Mouse (Mus musculus): Measurements from ENCODE around the gene Tm4sf20.

DNA sequence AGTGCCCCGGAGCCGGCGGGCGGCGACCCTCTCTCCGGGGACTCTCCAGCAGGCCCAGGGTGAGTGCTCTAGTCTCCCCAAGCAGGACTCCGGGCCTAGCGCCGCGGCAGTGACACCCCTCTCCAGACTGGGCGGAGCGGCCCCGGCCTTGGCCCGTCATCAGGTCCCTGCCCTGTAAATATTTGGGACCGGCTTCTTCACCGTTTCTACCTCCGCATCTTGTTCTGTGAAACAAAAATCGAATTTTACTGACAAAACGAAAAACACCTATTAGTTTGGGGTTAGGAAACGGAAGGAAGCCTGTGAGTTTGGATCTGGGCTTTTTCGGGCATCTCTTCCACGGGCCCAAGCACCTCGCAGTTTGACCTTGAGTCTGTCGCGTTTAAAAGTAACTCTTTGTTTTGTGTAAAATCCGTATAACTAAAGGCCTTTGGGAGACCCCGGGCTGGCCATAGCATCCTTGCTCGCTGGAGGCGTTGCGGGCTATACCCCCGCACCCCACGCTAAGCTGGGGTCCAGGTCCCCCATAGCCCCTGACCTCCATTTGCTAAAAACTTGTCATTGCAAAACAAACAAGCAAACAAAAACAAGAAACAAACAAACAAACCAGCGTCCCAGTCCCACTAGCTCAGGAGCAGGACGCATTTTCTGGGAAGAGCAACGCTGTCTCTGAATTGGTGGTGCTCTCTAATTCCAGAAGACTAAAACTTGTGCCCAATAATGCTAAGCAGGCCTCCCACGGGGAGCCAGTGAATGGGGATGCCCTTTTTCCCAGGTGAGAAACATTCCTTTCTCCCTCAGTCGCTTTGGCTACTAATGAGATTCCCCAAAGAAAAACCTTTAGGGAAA is 43.0 kb downstream of the Tm4sf20 start:
- TF ChIP-seq CTCF (IDR thresholded peaks at IDR 0.05; ENCODE audit: borderline replicate concordance, insufficient read depth, low read length) (no peak), POLR2A (IDR thresholded peaks at IDR 0.05; ENCODE audit: low read depth, low read length) (no peak)
